Mouse (Mus musculus) embryonic facial prominence, embryonic 11.5 days (tissue): ENCODE measurements around the gene Acot11. TPM values are rescaled to one million over a fixed set of nuclear protein-coding genes. Genes with fewer than 3 reads are reported as not detected.
"Not testable (repeated sequence)": the region's sequence is repeated elsewhere in the genome, so short reads cannot be mapped to it uniquely, and the experiment has no call there.

Experiments used
- ATAC-seq: fragments of 200-750 bp; cut with Nextera tagmentation; replicated peaks from 2 replicates; pipeline ENCODE4 v1.8.0; 2017; ENCODE audit warnings: low read depth; ENCODE audit not compliant: insufficient number of reproducible peaks, low FRiP score, low TSS enrichment
- DNase-seq: peaks from one replicate; pipeline ENCODE4 v3.0.0-alpha.2; 2015; ENCODE audit warnings: low spot score
- H3K27ac ChIP-seq: fragments of 300-500 bp; sonication (generic); replicated peaks from 2 replicates; pipeline ENCODE4 v1.5.1; 2014; ENCODE audit warnings: mild to moderate bottlenecking, low read depth, low read length, control low read depth
- H3K27me3 ChIP-seq: fragments of 300-500 bp; sonication (generic); 2 replicates; pipeline ENCODE4 v1.6.1; 2014; ENCODE audit warnings: mild to moderate bottlenecking, low read length, moderate library complexity, mixed read lengths; ENCODE audit not compliant: control insufficient read depth, insufficient read depth
- H3K36me3 ChIP-seq: fragments of 300-500 bp; sonication (generic); replicated peaks from 2 replicates; pipeline ENCODE4 v1.6.1; 2014; ENCODE audit warnings: low read depth, mild to moderate bottlenecking, low read length, moderate library complexity, mixed read lengths; ENCODE audit not compliant: control insufficient read depth, insufficient read depth
- H3K4me1 ChIP-seq: fragments of 300-500 bp; sonication (generic); 2 replicates; pipeline ENCODE4 v1.6.1; 2014; ENCODE audit warnings: low read length, mixed read lengths; ENCODE audit not compliant: control insufficient read depth, insufficient read depth
- H3K4me2 ChIP-seq: fragments of 300-500 bp; sonication (generic); 2 replicates; pipeline ENCODE4 v1.6.1; 2014; ENCODE audit warnings: low read depth, mild to moderate bottlenecking, control low read depth, low read length, moderate library complexity
- H3K4me3 ChIP-seq: fragments of 300-500 bp; sonication (generic); 2 replicates; pipeline ENCODE4 v1.5.1; 2014; ENCODE audit warnings: low read depth, low read length, control low read depth
- H3K9ac ChIP-seq: fragments of 300-500 bp; sonication (generic); replicated peaks from 2 replicates; pipeline ENCODE4 v1.6.1; 2014; ENCODE audit warnings: mild to moderate bottlenecking, control low read depth, low read length
- H3K9me3 ChIP-seq: fragments of 300-500 bp; sonication (generic); replicated peaks from 2 replicates; pipeline ENCODE4 v1.6.1; 2016; ENCODE audit warnings: mild to moderate bottlenecking, low read length, inconsistent platforms, mixed read lengths; ENCODE audit not compliant: control insufficient read depth
- WGBS: fragments of 180-500 bp; shearing (Covaris S2); extraction: QIAGEN DNeasy Blood & Tissue Kit; methylation state at CpG from one replicate; pipeline ENCODE4 v1.1.7; 2014; 5-methylcytosine and 5-hydroxymethylcytosine counted together
- polyA plus RNA-seq: library from polyadenylated mRNA; unstranded; fragments of >200 nt; fragmentation: Nextera tagmentation; extraction: Ambion mirVana; gene quantifications from 2 replicates; pipeline ENCODE4 v1.2.1, GENCODE M21; 2014

Acot11 gene
- polyA plus RNA-seq, 1 experiment from 2014 or later = 1.1 TPM

GRCm38 (mm10) chr4:106764166-106764565 lies 40.6 kb downstream of the Acot11 start:
- Histone ChIP-seq H3K36me3 (no peaks in the 10 kb centered on the region), H3K27me3 (no peaks in the 10 kb centered on the region), H3K9me3 (no peaks in the 10 kb centered on the region), H3K4me2 (no peak overlapping the region), H3K27ac (no peak overlapping the region), H3K4me1 (no peaks in the 10 kb centered on the region), H3K4me3 (no peak overlapping the region), H3K9ac (no peak overlapping the region)
- WGBS = 64% methylated on average over 7 of the region's 7 CpGs
- ATAC-seq (no peak), DNase-seq (no peak)

- Histone ChIP-seq H3K4me3 (no peak overlapping the region), H3K27ac (no peak overlapping the region), H3K4me2 (no peak overlapping the region), H3K9ac (no peak overlapping the region), H3K27me3 (no peaks in the 10 kb centered on the region), H3K36me3 (no peaks in the 10 kb centered on the region), H3K9me3 (no peaks in the 10 kb centered on the region), H3K4me1 (peaks cover 4% of the 10 kb centered on the region; the same call in 1 of the 2 replicates)
- DNase-seq (no peak), ATAC-seq (no peak)
- WGBS = 87% methylated on average over 6 of the region's 6 CpGs
Observed at GRCm38 (mm10) chr4:106751726-106752125, 53.1 kb downstream of the Acot11 start.

GRCm38 (mm10) chr4:106749699-106750098 lies 55.1 kb downstream of the Acot11 start:
- Histone ChIP-seq H3K27me3 (no peaks in the 10 kb centered on the region), H3K9me3 (no peaks in the 10 kb centered on the region), H3K4me3 (no peak overlapping the region), H3K4me1 (peaks cover 4% of the 10 kb centered on the region; the same call in 1 of the 2 replicates), H3K27ac (no peak overlapping the region), H3K36me3 (no peaks in the 10 kb centered on the region), H3K9ac (peak overlapping the region; percentile 46), H3K4me2 (peak overlapping the region; percentile 19)
- ATAC-seq = peak; percentile 81
- DNase-seq = peak; percentile 79
- 6% methylated on average over 7 of the region's 7 CpGs for WGBS

- no peaks in the 10 kb centered on the region for H3K9me3 ChIP-seq
- DNase-seq (peak; percentile 68), ATAC-seq (no peak)
- 84% methylated on average over 1 of the region's 1 CpGs for WGBS
- H3K4me3 ChIP-seq = no peak overlapping the region
- H3K27ac ChIP-seq = no peak overlapping the region
- H3K4me2 ChIP-seq = no peak overlapping the region
- H3K36me3 ChIP-seq = no peaks in the 10 kb centered on the region
- H3K27me3 ChIP-seq = no peaks in the 10 kb centered on the region
- peaks cover 4% of the 10 kb centered on the region; the same call in 1 of the 2 replicates for H3K4me1 ChIP-seq
- no peak overlapping the region for H3K9ac ChIP-seq
Observed at GRCm38 (mm10) chr4:106747001-106747580, 57.7 kb downstream of the Acot11 start.

- Histone ChIP-seq H3K9ac (no peak overlapping the region), H3K27me3 (no peaks in the 10 kb centered on the region), H3K4me3 (no peak overlapping the region), H3K4me1 (peaks cover 4% of the 10 kb centered on the region; the same call in 1 of the 2 replicates), H3K27ac (no peak overlapping the region), H3K36me3 (no peaks in the 10 kb centered on the region), H3K4me2 (no peak overlapping the region), H3K9me3 (no peaks in the 10 kb centered on the region)
- ATAC-seq = no peak
- no peak for DNase-seq
- 86% methylated on average over 7 of the region's 7 CpGs for WGBS
Observed at GRCm38 (mm10) chr4:106745862-106746261, 58.9 kb downstream of the Acot11 start.

GRCm38 (mm10) chr4:106737904-106738303 lies 66.9 kb downstream of the Acot11 start:
- WGBS = 70% methylated on average over 3 of the region's 3 CpGs
- no peaks in the 10 kb centered on the region for H3K27me3 ChIP-seq
- H3K9me3 ChIP-seq = no peaks in the 10 kb centered on the region
- no peak overlapping the region for H3K9ac ChIP-seq
- no peak overlapping the region for H3K4me3 ChIP-seq
- no peak overlapping the region for H3K27ac ChIP-seq
- H3K36me3 ChIP-seq = no peaks in the 10 kb centered on the region
- no peak for ATAC-seq
- no peak for DNase-seq
- no peak overlapping the region for H3K4me2 ChIP-seq
- no peaks in the 10 kb centered on the region; the same call in 1 of the 2 replicates for H3K4me1 ChIP-seq

GRCm38 (mm10) chr4:106736884-106737283 lies 67.9 kb downstream of the Acot11 start:
- not testable (repeated sequence) for ATAC-seq, H3K9ac ChIP-seq, H3K27ac ChIP-seq, H3K9me3 ChIP-seq, H3K27me3 ChIP-seq, H3K4me1 ChIP-seq, H3K4me2 ChIP-seq, H3K4me3 ChIP-seq, H3K36me3 ChIP-seq
- 44% methylated on average over 1 of the region's 1 CpGs for WGBS
- DNase-seq = peak; percentile 57

- Histone ChIP-seq H3K27ac (no peak within 1 kb of the TSS), H3K4me1 (no peaks in the 10 kb centered on the region; the same call in 1 of the 2 replicates), H3K9me3 (no peaks in the 10 kb centered on the region), H3K4me2 (no peak within 1 kb of the TSS), H3K4me3 (no peak within 1 kb of the TSS), H3K27me3 (no peaks in the 10 kb centered on the region), H3K36me3 (no peaks in the 10 kb centered on the region), H3K9ac (no peak within 1 kb of the TSS)
- 51% methylated on average over 4 of the region's 4 CpGs for WGBS
- DNase-seq (no peak), ATAC-seq (no peak)
Observed at GRCm38 (mm10) chr4:106733636-106734035, 71.2 kb downstream of the Acot11 start, which contains the start of gene Fam151a. Gene Fam151a, plus strand, starts transcription at chr4:106733889.
